Mouse (Mus musculus): ENCODE data around the gene Ank3. TPM values are rescaled to one million over a fixed set of nuclear protein-coding genes. Genes with fewer than 3 reads are reported as not detected.

The Ank3 gene
- total and polyA plus RNA-seq, 2 experiments from 2014 or later, result 23.4 to 64.7 TPM

GRCm38 (mm10) chr10:69418716-69419115 is 20.1 kb downstream of the Ank3 start:
- Histone ChIP-seq H3K4me3 (ENCODE audit: low read depth, low read length) (no peak overlapping the region), H3K4me1 (ENCODE audit: control insufficient read depth, insufficient read depth) (no peaks in the 10 kb centered on the region), H3K36me3 (replicated peaks; ENCODE audit: control insufficient read depth, insufficient read depth, low read length) (no peaks in the 10 kb centered on the region), H3K9me3 (replicated peaks; ENCODE audit: control insufficient read depth, low read length) (no peaks in the 10 kb centered on the region), H3K4me2 (ENCODE audit: low read depth, low read length) (no peak overlapping the region), H3K27ac (ENCODE audit: low read depth) (no peak overlapping the region), H3K27me3 (ENCODE audit: control insufficient read depth, insufficient read depth, low read length) (no peaks in the 10 kb centered on the region), H3K9ac (replicated peaks; ENCODE audit: low read depth, low read length) (no peak overlapping the region)
- TF ChIP-seq CTCF (IDR thresholded peaks at IDR 0.05; ENCODE audit: low read depth) (no peak), EP300 (IDR thresholded peaks at IDR 0.05; ENCODE audit: low read depth) (no peak)
- ATAC-seq (ENCODE audit: insufficient read depth, low read depth), result no peak
- 80% methylated on average over 8 of the region's 8 CpGs for WGBS
- no peak for DNase-seq (ENCODE audit: low spot score)

- Histone ChIP-seq H3K36me3 (replicated peaks; ENCODE audit: control insufficient read depth, insufficient read depth, low read length) (no peaks in the 10 kb centered on the region), H3K27me3 (ENCODE audit: control insufficient read depth, insufficient read depth, low read length) (no peaks in the 10 kb centered on the region), H3K4me3 (ENCODE audit: low read depth, low read length) (no peak overlapping the region), H3K4me2 (ENCODE audit: low read depth, low read length) (no peak overlapping the region), H3K9me3 (replicated peaks; ENCODE audit: control insufficient read depth, low read length) (no peaks in the 10 kb centered on the region), H3K4me1 (ENCODE audit: control insufficient read depth, insufficient read depth) (no peaks in the 10 kb centered on the region), H3K9ac (replicated peaks; ENCODE audit: low read depth, low read length) (no peak overlapping the region), H3K27ac (ENCODE audit: low read depth) (no peak overlapping the region)
- WGBS, result 30% methylated on average over 6 of the region's 6 CpGs
- TF ChIP-seq EP300 (IDR thresholded peaks at IDR 0.05; ENCODE audit: low read depth) (no peak), CTCF (IDR thresholded peaks at IDR 0.05; ENCODE audit: low read depth) (no peak)
- DNase-seq (ENCODE audit: low spot score), result no peak
- ATAC-seq (ENCODE audit: insufficient read depth, low read depth), result no peak
These were observed 21.7 kb downstream of the Ank3 start for GRCm38 (mm10) chr10:69420306-69420705.

GRCm38 (mm10) chr10:69424051-69424450 is 25.5 kb downstream of the Ank3 start:
- no peaks in the 10 kb centered on the region for H3K9me3 ChIP-seq (replicated peaks; ENCODE audit: control insufficient read depth, low read length)
- DNase-seq (ENCODE audit: low spot score), result no peak

GRCm38 (mm10) chr10:69430138-69430537 is 31.6 kb downstream of the Ank3 start:
- Histone ChIP-seq H3K4me1 (ENCODE audit: control insufficient read depth, insufficient read depth) (no peaks in the 10 kb centered on the region), H3K9me3 (replicated peaks; ENCODE audit: control insufficient read depth, low read length) (no peaks in the 10 kb centered on the region), H3K4me2 (ENCODE audit: low read depth, low read length) (no peak overlapping the region), H3K9ac (replicated peaks; ENCODE audit: low read depth, low read length) (no peak overlapping the region), H3K36me3 (replicated peaks; ENCODE audit: control insufficient read depth, insufficient read depth, low read length) (no peaks in the 10 kb centered on the region), H3K27ac (ENCODE audit: low read depth) (no peak overlapping the region), H3K4me3 (ENCODE audit: low read depth, low read length) (no peak overlapping the region), H3K27me3 (ENCODE audit: control insufficient read depth, insufficient read depth, low read length) (no peaks in the 10 kb centered on the region)
- TF ChIP-seq EP300 (IDR thresholded peaks at IDR 0.05; ENCODE audit: low read depth), result no peak
- TF ChIP-seq CTCF (IDR thresholded peaks at IDR 0.05; ENCODE audit: low read depth), result no peak
- DNase-seq (ENCODE audit: low spot score) (peak; percentile 18), ATAC-seq (ENCODE audit: insufficient read depth, low read depth) (no peak)
- 56% methylated on average over 4 of the region's 4 CpGs for WGBS

More at GRCm38 (mm10) chr10:69424051-69424450, 25.5 kb downstream of the Ank3 start:
- H3K4me1 ChIP-seq (ENCODE audit: control insufficient read depth, insufficient read depth), result no peaks in the 10 kb centered on the region
- no peak for ATAC-seq (ENCODE audit: insufficient read depth, low read depth)
- H3K4me2 ChIP-seq (ENCODE audit: low read depth, low read length), result no peak overlapping the region
- no peak for TF ChIP-seq CTCF (IDR thresholded peaks at IDR 0.05; ENCODE audit: low read depth)
- no peak for TF ChIP-seq EP300 (IDR thresholded peaks at IDR 0.05; ENCODE audit: low read depth)
- no peaks in the 10 kb centered on the region for H3K36me3 ChIP-seq (replicated peaks; ENCODE audit: control insufficient read depth, insufficient read depth, low read length)
- no peak overlapping the region for H3K9ac ChIP-seq (replicated peaks; ENCODE audit: low read depth, low read length)
- H3K4me3 ChIP-seq (ENCODE audit: low read depth, low read length), result no peak overlapping the region
- no peaks in the 10 kb centered on the region for H3K27me3 ChIP-seq (ENCODE audit: control insufficient read depth, insufficient read depth, low read length)
- 89% methylated on average over 3 of the region's 3 CpGs for WGBS
- H3K27ac ChIP-seq (ENCODE audit: low read depth), result no peak overlapping the region

- WGBS, result 69% methylated on average over 7 of the region's 7 CpGs
- Histone ChIP-seq H3K4me2 (ENCODE audit: low read depth, low read length) (no peak overlapping the region), H3K27ac (ENCODE audit: low read depth) (no peak overlapping the region), H3K27me3 (ENCODE audit: control insufficient read depth, insufficient read depth, low read length) (no peaks in the 10 kb centered on the region), H3K9me3 (replicated peaks; ENCODE audit: control insufficient read depth, low read length) (no peaks in the 10 kb centered on the region), H3K4me1 (ENCODE audit: control insufficient read depth, insufficient read depth) (no peaks in the 10 kb centered on the region), H3K4me3 (ENCODE audit: low read depth, low read length) (no peak overlapping the region), H3K9ac (replicated peaks; ENCODE audit: low read depth, low read length) (no peak overlapping the region), H3K36me3 (replicated peaks; ENCODE audit: control insufficient read depth, insufficient read depth, low read length) (no peaks in the 10 kb centered on the region)
- no peak for DNase-seq (ENCODE audit: low spot score)
- TF ChIP-seq CTCF (IDR thresholded peaks at IDR 0.05; ENCODE audit: low read depth) (no peak), EP300 (IDR thresholded peaks at IDR 0.05; ENCODE audit: low read depth) (no peak)
- ATAC-seq (ENCODE audit: insufficient read depth, low read depth), result no peak
These were observed 32.5 kb downstream of the Ank3 start for GRCm38 (mm10) chr10:69431101-69431500.

GRCm38 (mm10) chr10:69435213-69435612 is 36.6 kb downstream of the Ank3 start:
- no peaks in the 10 kb centered on the region for H3K9me3 ChIP-seq (replicated peaks; ENCODE audit: control insufficient read depth, low read length)
- H3K4me1 ChIP-seq (ENCODE audit: control insufficient read depth, insufficient read depth), result no peaks in the 10 kb centered on the region
- no peak overlapping the region for H3K4me3 ChIP-seq (ENCODE audit: low read depth, low read length)
- 70% methylated on average over 6 of the region's 6 CpGs for WGBS
- H3K9ac ChIP-seq (replicated peaks; ENCODE audit: low read depth, low read length), result no peak overlapping the region
- no peak overlapping the region for H3K4me2 ChIP-seq (ENCODE audit: low read depth, low read length)
- TF ChIP-seq CTCF (IDR thresholded peaks at IDR 0.05; ENCODE audit: low read depth), result no peak
- no peak for TF ChIP-seq EP300 (IDR thresholded peaks at IDR 0.05; ENCODE audit: low read depth)
- H3K36me3 ChIP-seq (replicated peaks; ENCODE audit: control insufficient read depth, insufficient read depth, low read length), result no peaks in the 10 kb centered on the region
- no peak for DNase-seq (ENCODE audit: low spot score)
- no peaks in the 10 kb centered on the region for H3K27me3 ChIP-seq (ENCODE audit: control insufficient read depth, insufficient read depth, low read length)
- ATAC-seq (ENCODE audit: insufficient read depth, low read depth), result no peak
- no peak overlapping the region for H3K27ac ChIP-seq (ENCODE audit: low read depth)
